Mouse (Mus musculus) embryo, embryonic 11.5 days (tissue): ENCODE results near the gene Lrrc32.

Experiments used
- DNase-seq: peaks from one replicate; pipeline ENCODE4 v3.0.0-alpha.2; 2012; ENCODE audit warnings: low read depth, low spot score

The Lrrc32 gene

DNA sequence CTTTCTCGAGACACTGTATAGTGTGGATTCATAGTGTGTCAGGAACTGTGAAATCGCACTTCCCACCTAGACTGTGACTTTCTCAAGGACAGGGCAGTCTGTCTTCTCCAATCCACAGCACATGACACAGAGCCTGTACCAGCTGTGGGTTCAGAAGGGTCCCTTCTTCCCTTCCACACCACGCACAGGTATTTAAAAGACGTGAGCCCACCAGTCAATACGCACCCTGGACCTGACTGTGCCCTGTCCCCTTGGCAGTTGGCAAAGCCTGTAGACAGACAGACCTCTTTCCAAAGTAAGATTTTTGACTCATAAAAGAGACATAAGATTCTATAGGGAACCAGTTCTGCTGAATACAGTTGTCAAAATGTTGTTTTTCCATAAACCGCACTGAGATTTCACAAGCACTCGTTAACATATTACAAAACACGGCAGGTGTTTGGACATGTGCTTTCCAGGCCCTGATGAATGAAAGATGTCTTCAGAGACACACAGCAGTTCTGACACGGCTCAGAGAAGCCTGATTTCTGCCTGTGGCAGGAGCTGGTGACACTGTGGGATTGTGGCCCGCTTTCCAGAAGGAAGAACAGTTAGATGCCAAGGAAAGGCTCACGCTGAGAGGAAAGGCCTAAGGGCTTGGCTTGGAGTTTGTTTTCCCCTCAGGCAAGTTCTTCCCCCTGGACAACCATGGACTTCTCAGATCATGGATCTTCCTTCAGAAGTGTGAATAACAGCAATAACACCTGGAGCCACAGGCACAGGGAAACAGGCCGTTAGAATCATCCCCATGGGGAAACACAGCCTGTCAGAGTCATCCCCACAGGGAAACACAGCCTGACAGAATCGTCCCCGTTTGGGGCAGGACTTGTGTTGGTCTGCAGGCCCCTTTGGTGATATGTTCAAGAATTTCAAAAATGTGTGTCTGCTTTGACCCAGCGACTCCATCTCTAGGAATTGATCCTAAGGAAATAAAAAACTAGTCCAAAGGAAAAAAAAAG is 22.2 kb downstream of the Lrrc32 start:
- DNase-seq: no peak

DNA sequence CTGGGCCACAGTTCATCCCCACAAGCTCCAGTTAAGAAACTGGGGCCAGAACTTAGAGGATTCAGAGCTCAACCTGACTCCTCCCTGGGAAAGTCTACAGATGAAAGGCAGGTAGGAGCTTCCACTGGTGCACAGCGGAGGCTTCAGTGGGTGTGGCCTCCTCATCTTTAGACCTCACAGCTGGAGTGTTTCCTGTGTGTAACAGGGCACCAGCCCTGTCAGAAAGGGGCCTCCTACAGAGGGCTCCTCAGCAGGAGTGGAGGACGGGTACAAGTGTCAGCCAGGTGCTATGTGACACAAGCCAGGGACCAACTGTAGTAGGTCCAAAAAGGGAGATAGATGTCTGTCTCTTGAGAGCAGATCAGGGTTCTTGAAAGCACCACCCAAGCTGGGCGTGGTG is 24.2 kb downstream of the Lrrc32 start:
- no peak for DNase-seq

DNA sequence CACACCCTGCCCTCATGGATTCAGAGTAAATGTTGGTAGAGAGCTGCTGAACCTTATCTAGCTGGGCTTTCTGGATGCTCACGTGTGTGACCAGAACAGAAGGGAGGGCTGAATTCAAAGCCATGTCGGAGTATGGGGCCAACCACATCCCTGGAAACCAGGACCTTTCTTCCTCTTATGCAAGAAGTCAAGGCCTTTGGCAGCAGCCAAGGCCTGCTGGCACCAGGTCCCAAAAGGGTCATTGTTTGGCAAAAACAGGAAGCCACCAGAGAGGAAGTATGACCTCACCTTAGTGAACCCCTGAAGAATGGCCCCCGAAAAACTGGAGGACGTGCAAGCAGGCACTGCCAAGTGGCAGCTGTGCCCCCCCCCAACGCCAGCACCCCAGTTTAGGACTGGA is 33.5 kb downstream of the Lrrc32 start:
- no peak for DNase-seq

DNA sequence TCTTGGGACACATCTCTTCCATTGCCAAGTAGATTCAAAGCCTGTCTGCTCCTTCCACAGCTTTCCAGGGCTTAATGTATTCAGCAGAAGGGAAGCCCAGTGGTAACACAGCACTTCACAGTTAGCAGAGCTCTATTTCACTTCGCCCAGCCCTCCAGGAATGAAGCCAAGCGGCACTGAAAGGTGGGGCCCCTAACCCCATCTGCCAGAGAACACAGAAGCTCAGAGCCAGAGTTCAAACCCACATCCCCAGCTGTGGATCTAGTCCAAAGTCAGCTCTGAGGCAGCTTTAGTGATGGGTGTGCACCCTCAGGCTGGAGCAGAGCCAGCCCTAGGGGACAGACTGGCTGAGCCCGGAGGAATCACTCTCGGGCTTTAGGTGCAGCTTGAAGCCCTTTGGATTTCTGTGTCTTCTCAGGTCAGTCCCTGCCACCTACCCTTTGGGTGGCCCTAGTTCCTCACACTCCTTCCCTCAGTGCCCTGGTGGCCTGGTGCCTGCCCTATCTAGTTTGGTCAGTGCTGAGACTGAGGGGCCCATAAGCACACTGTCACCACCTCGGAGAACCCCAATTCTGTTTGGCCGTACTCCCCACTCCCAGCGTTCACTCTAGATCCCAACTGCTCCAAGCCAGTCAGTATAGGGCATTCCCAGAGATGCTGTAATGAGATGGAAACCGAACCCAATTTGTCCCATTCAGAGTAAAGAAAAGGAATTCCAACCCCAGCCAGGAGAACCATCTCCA is 34.2 kb downstream of the Lrrc32 start:
- DNase-seq: no peak

DNA sequence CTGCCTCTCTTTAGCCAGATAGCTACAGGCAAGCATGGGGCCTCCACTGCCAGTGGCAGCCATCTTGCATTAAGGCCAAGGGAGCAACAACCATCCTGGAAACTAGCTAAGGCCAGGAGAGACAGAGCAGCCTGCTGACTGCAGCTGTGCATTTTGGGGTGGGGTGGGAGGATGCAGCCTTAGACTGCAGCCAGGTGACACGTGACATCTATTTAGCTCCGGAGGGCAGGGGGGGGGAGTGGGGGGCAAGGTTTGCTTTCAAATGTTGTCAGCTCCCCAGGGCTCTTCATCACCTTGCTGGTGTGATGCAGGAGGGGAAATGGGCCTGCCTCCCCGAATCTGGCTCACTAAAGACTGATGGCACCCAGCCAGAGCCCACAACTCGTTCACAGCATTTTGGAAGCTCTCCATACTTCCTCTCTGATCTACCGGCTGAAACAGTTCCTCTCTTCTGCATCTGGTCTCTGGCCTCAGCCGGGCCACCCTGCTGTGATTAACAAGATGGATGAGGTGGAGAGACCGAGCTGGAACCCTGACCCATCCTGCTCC is 34.8 kb downstream of the Lrrc32 start:
- no peak for DNase-seq

DNA sequence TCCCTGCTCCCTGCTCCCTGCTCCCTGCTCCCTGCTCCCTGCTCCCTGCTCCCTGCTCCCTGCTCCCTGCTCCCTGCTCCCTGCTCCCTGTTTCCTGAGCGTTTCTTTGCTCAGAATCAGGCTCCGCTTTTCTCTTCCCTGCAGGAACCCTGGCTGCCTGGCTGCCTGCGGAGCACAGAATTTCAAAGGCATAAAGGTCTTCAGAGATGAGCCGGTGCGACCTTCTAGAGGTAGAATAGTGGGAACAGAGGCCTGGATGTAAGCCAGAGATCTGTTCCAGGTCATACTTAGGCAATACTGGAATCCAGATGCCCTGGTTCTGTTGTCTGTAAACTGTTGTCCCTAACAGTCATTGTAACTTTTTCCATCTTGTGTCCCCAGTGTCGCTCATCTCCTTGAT is 35.3 kb downstream of the Lrrc32 start:
- no peak for DNase-seq

DNA sequence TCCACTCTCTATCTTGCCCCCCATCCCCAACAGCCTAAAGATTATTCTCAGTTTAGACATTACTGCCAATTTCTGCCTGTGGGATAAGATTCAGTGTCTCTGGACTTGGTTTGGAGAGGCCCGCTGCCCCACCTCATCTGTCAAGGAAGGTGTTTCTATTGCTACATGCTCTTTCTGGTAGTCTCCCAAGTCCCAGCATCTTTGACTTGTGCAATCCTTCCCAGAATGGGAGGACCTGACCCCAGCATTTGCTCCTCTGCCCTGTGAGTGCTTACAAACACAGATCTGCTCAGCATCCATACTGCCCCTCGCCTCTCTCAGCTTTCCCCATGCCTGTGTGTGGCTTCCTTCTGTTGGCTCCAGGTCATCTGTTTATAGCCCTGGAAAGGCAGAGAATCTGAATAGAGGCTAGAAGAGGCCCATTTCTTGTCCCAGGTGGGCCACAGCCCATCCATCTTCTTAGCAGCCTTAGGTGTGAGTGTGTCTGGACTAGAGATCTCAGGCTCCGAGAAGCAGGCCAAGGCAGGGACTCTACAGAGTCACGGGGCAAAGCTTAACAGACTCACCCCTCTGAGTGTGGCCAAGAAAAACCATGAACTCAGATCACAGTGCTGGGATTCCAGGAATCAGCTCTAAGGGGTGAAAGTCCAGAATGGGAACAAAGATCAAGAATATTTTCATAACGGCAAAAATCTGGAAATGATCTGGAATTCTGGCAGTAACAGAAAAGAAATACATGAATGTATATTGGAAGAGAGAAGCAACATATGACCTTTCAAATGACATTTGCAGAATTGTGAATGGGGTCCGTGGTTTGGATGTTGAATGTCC is 36.0 kb downstream of the Lrrc32 start:
- no peak for DNase-seq

DNA sequence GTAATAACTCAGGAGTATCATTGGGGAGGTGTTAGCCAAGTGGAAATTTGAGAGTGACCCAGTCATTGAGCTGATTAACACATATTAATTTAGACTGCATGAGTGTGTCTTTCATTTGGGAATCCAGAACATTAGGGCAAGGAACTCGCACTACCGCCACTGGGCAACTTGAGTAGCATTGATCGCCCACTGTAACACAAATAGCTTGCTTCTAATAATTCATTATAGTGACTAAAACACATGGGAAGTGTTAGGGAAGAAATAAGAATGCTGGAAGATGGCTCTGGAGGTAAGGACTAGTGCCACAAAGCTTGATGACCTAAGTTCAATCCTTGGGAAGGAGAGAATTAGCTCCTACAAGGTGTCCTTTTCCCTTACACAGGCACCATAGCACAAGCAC is 38.0 kb downstream of the Lrrc32 start:
- DNase-seq: no peak

DNA sequence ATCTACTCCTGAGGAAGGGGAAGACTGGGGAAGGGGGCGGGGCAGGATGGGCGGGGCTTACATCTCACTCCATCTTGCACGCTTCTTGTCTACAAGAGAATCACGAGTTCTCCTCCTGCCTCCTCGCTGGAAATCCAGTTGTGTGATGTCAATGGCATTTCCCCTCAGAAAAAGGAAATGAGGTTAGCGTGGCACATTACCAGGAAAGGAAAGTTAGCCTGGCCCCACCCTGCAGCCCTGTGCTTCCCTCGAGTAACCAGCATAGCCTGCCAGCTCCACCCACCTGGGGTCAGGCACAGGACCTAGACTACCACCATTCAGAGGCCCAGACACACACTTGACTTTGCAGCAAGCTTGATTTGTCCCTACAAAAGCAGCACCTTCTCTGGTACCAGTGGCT is 42.5 kb downstream of the Lrrc32 start:
- DNase-seq: no peak

DNA sequence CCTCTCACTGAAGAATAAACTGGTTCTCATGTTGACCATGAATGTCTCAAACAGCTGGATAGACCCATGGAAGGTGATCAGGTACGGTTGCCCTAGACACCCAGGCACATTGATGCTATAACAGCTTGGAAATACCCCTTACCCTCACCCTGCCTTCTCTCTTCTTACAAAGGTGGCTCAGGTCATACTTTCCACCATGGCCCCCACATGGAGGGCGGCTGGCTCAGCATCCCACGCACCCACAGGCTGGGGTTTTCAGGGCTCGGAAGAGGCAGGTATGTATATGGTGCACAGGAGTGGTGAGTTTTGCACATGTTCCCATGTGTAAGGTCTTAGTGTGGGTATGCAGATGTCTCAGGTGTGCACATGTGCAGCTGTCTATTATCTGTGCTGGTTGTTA is 43.9 kb downstream of the Lrrc32 start:
- no peak for DNase-seq

DNA sequence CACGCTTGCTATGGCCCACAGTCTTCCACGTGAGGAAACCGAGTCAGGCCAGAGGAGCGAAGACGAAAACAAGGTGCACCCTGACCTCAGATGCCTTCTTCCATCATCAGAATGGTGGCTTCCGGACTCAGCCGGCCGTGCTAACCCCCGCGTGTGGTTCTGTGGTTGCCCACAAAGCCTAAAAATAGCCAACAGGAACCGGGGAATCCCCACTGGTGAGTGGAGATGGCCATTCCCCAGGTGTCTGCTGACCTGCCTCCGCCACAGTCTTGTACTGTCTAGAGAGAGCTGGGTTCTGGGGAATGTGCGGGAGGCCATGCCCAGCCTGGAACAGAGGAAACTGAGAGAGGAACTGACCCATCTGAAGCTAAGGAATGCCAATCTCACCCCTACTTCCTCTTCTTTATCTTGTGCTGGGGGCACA is 45.4 kb downstream of the Lrrc32 start:
- DNase-seq: no peak

DNA sequence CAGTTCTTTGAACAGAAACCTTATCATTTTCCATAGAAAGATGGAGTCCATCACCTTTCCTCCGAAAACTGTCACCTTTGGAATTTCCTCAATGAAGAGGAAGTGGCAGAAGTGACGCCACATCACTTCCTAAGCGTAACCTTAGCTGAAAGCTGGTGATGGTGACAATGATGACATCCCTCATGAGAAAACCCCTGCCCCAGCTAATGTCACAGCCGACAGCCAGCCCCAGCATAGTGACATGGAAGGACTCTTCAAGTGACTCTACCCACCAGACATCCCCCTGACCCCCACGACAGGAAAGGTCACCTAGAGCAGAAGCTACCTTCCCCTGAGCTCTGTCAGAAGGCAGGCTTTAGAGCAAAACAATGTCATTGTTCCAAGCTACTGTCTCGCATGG is 46.1 kb downstream of the Lrrc32 start:
- no peak for DNase-seq

DNA sequence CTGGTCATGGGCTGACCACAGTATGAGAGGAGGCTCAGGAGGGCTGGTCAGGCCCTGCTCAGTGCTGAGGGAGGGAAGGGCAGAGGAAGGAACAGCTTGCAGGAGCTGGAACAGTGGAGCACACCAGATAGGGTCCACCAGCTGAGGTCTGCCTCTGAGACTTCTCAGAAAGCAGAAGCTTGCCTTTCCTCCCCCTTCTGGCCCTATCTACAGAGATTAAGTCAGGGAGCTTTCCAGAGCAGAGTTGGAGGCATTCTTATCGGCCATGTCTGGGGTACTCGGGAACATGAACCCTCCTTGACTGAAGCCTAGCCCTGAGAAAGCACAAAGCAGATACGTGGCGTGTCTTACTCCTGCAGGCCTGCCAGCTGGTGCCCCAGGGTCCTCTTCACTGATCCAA is 46.8 kb downstream of the Lrrc32 start:
- no peak for DNase-seq

DNA sequence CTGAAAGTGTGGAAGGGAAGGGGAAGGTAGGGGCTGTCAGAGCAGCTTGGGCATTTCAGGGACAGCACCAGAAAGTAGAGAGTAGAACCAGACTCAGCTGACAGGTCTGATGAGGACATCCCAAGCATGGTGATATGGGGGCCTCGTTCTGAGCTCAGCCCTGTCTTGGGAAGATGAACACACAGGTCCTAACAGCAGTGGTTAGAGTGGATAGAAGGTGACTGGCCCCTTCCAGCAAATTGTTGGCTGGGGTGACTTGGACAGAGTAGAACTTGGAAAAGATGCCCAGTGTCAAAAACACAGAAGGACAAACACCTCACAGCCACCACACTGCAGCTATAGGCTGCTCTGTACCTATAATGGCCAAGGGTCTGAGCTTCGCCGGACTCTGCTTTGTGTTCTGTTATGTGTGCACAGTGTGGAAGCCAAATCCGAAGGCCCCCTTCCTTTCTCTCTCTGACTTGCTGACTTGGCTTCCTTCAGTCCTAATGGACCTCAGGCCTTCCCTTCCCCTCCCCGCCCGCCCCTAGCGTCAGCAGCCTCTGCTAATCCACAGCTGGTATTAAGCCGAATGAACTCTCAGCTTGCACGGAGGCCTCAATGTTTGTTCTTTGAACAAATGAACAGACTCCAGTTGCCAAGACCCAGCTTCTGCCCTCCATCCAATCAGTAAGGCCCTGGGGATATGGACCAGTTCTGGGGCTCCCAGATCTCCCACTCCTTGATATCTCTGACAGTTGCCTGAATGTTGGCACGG is 48.3 kb downstream of the Lrrc32 start:
- no peak for DNase-seq

DNA sequence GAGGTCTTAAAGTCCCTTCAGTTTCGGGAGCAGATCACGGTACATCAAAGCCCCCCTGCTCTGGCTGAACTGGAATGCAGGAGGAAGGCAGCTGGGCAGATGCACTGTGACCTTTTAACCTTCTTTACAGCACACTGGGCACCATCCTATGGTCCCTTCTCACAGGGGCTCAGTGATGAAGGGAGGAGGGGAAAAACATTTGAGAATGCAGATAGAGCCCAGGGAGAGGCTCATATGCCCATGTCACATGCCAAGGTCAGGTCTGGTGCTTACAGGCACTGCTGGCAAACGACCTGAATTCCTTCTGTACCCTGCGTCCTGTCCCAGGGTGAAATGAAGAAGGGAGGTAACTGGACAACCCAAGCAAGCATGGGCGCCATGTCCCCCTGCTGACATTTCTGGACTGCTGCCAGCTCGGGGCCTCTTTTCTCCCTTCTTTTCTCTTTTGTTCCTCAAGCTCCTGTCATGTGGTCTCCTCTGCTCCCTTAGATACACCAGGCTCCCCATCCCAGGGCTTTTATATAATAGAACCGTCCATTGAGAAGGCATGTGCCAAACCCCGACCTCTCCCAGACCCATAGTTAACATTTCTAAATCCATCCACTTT is 49.0 kb downstream of the Lrrc32 start:
- DNase-seq: no peak

DNA sequence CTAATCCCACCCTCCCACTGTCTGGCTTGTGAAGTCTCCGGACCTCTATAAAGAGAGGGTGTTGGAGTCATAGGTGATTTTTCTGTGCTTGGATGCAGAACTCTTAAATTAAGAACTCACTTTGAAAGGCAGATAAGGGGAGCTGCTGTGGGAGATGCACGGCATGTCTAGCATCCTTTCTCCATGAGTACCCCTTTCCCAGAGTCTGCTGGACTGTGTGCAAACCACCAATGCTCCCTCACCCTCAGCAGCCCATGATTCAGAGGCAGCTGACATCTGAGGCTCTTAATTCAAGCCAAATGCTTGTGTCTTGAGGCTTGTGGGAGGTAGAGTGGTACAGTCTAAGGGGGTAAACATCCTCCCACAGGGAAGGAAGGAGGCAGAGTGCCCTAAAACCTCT is 51.8 kb downstream of the Lrrc32 start:
- DNase-seq: no peak

DNA sequence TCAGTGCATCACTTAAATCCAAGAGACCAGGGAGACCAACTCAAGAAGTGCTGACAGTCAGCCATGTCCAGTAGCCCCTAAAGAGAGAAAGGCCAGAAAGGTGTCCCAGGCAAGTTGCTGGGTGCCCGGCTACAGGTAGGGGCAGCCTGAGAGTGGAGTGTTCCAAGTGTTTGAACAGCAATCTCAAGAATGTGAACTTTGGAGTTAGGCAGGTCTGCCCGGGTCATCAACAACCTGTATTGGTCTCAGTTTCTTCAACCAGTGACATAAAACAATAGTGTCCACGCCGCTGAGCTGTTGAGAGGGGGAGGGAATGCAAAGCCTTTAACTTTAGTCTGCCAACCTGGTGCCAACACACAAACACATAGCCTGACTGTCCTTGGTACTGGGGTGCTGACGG is 52.5 kb downstream of the Lrrc32 start:
- DNase-seq: no peak

DNA sequence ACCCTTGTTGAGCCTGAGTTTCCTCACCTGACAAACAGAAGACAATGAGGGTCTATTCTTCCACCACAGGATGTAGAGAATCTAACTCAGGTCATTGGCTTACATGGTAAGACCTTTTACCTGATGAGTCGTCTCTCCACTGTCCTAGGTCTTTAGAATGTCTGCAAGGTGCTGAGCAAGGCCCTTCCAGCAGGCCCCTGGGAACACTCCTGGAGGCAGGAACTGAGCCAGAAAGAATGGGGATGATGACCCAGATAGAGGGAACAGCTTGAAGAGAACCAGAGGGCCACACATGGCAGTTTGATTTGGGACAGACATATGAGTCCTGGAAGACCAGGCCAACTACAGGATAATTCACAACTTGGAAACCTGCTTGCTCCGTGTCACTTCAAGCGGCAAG is 53.2 kb downstream of the Lrrc32 start:
- DNase-seq: no peak

DNA sequence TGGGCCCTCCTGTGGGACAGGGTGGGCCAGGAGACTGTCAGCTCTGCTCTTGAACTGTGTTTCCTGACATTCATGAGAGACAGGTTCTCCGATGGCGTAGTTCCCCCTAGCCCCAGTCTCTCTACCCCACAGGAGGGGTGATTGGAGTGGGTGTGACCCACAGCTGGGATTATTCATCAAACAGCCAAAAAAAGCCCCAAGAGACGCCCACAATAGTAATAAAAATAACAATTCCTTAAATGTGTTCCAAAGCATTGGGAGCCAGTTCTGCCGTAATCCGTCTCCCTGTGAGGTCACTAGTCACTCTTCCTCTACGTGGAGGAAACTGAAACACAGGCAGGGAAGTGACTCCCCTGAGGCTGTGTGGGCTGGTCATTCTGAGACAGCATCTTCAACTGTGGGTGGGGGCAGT is 53.7 kb downstream of the Lrrc32 start:
- no peak for DNase-seq

DNA sequence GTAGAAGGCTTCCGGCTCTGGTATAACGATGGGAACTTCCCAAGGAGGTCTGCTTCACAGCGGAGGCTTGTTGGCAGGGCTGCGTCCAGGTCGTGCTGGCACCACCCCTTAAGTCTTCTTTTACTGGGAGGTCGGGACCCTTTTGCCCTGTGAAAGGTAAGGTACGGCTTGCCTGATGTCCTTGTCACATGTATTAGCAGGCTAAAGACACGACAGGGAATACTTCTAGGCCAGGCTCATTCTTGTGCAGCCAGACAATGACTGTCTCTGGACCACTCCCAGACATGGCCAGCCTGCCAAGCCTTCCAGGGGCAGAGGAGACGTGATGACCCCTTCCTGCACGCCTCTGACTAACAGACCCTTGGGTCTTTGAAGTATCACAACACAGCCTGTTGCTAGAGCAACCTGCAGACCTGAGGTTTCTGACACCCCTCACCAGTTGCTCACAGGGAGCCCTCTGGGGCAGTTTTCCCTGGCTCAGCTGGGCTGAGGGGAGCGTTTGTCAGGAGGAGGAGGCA is 54.8 kb downstream of the Lrrc32 start:
- DNase-seq: no peak
